Mouse (Mus musculus): ENCODE results near the gene Nploc4. TPM values are rescaled to one million over a fixed set of nuclear protein-coding genes. Genes with fewer than 3 reads are reported as not detected.
"Not testable (repeated sequence)": the region's sequence is repeated elsewhere in the genome, so short reads cannot be mapped to it uniquely, and the experiment has no call there.

Nploc4 gene
- total RNA-seq, 4 experiments from 2014 or later = 87.7 to 97.5 (median 90.6) TPM

- DNase-seq (ENCODE audit: low spot score in 2 of 2) = peak in 1 of 2 experiments; percentile 2
Observed at GRCm38 (mm10) chr11:120354304-120355276, 82.9 kb downstream of the Nploc4 start.

GRCm38 (mm10) chr11:120353500-120354303, 83.8 kb downstream of the Nploc4 start:
- DNase-seq (ENCODE audit: low spot score in 2 of 2) = peak; percentile 78 to 81

GRCm38 (mm10) chr11:120352571-120353290, 84.8 kb downstream of the Nploc4 start:
- no peak for DNase-seq (ENCODE audit: low spot score in 2 of 2)

GRCm38 (mm10) chr11:120352093-120352350, 85.5 kb downstream of the Nploc4 start:
- not testable (repeated sequence) for DNase-seq (ENCODE audit: low spot score in 2 of 2)

- no peak for DNase-seq (ENCODE audit: low spot score in 2 of 2)
Observed at GRCm38 (mm10) chr11:120351250-120352092, 86.0 kb downstream of the Nploc4 start.

GRCm38 (mm10) chr11:120350711-120351110, 86.8 kb downstream of the Nploc4 start:
- DNase-seq (ENCODE audit: low spot score in 2 of 2) = no peak

- DNase-seq (ENCODE audit: low spot score in 2 of 2) = peak; percentile 94 to 95
Observed at GRCm38 (mm10) chr11:120349986-120350702, 87.4 kb downstream of the Nploc4 start.

GRCm38 (mm10) chr11:120349371-120349985, 88.0 kb downstream of the Nploc4 start:
- no peak for DNase-seq (ENCODE audit: low spot score in 2 of 2)

- DNase-seq (ENCODE audit: low spot score in 2 of 2) = peak; percentile 65 to 78
Observed at GRCm38 (mm10) chr11:120348684-120349370, 88.7 kb downstream of the Nploc4 start.

GRCm38 (mm10) chr11:120347791-120348683, 89.5 kb downstream of the Nploc4 start, which contains the start of gene Actg1:
TSS of gene Actg1 (minus strand) at chr11:120348542.
- peak in 1 of 2 experiments; percentile 84 for DNase-seq (ENCODE audit: low spot score in 2 of 2)

- DNase-seq (ENCODE audit: low spot score in 2 of 2) = no peak
Observed at GRCm38 (mm10) chr11:120347301-120347700, 90.2 kb downstream of the Nploc4 start.

GRCm38 (mm10) chr11:120346383-120347034, 91.0 kb downstream of the Nploc4 start:
- not testable (repeated sequence) for DNase-seq (ENCODE audit: low spot score in 2 of 2)

- DNase-seq (ENCODE audit: low spot score in 2 of 2) = no peak
Observed at GRCm38 (mm10) chr11:120345067-120345681, 92.3 kb downstream of the Nploc4 start.

GRCm38 (mm10) chr11:120344310-120344920, 93.1 kb downstream of the Nploc4 start:
- no peak for DNase-seq (ENCODE audit: low spot score in 2 of 2)

GRCm38 (mm10) chr11:120343519-120344309, 93.8 kb downstream of the Nploc4 start:
- DNase-seq (ENCODE audit: low spot score in 2 of 2) = peak in 1 of 2 experiments; percentile 16

All from gastrocnemius, adult 8-10 months (tissue).